In genomic region chr12:117227236-117227635, GRCm38 (mm10) we compare ENCODE assay signal across 15 mouse cellular contexts.
DNase-seq lines count a peak whose midpoint lies in the region; ATAC-seq and TF ChIP-seq lines count a peak whose summit lies in the region.
"Had no signal": no experiment of that assay in that cellular context is flagged by ENCODE, and none has a peak within 500 bp of the region (broad histone marks: within the 10 kb centered on the region; RNA-seq: fewer than 3 reads in every experiment).

No protein-coding gene starts in this region.

- H3K4me3 ChIP-seq in heart, embryonic 12.5 days = no peak overlapping the region
- no peak overlapping the region for H3K4me3 ChIP-seq in stomach, embryonic 16.5 days (replicated peaks; ENCODE audit: low read length)
- H3K4me3 ChIP-seq in stomach, postnatal 0 days (ENCODE audit: low read depth, low read length) = no peak overlapping the region
- no peak overlapping the region for H3K4me3 ChIP-seq in liver, postnatal 0 days (ENCODE audit: low read depth, low read length)
- H3K4me3 ChIP-seq: forebrain, embryonic 10.5 days; limb, embryonic 15.5 days had no signal

- no peak for TF ChIP-seq EP300 in stomach, postnatal 0 days (optimal IDR thresholded peaks at IDR 0.05)
- TF ChIP-seq EP300 in liver, postnatal 0 days (IDR thresholded peaks at IDR 0.05; ENCODE audit: low read depth) = no peak

- H3K4me2 ChIP-seq in heart, embryonic 12.5 days = no peak overlapping the region
- H3K4me2 ChIP-seq in stomach, embryonic 16.5 days (ENCODE audit: low read depth, low read length) = no peak overlapping the region
- H3K4me2 ChIP-seq in stomach, postnatal 0 days (replicated peaks; ENCODE audit: low read depth) = no peak overlapping the region
- H3K4me2 ChIP-seq in liver, postnatal 0 days (ENCODE audit: low read depth, low read length) = no peak overlapping the region
- H3K4me2 ChIP-seq: limb, embryonic 15.5 days had no signal

- WGBS in heart, embryonic 12.5 days = 74% methylated on average over 3 of the region's 3 CpGs
- WGBS in stomach, embryonic 16.5 days = 72% methylated on average over 3 of the region's 3 CpGs
- 58% methylated on average over 3 of the region's 3 CpGs for WGBS in stomach, postnatal 0 days
- 55% methylated on average over 3 of the region's 3 CpGs for WGBS in liver, postnatal 0 days (ENCODE audit: insufficient replicate concordance)

- H3K4me1 ChIP-seq in heart, embryonic 12.5 days (replicated peaks) = peaks cover 14% of the 10 kb centered on the region; the same call in 1 of the 2 replicates
- no peaks in the 10 kb centered on the region for H3K4me1 ChIP-seq in stomach, embryonic 16.5 days (ENCODE audit: control insufficient read depth, insufficient read depth, low read length)
- no peaks in the 10 kb centered on the region for H3K4me1 ChIP-seq in stomach, postnatal 0 days (replicated peaks; ENCODE audit: control insufficient read depth, insufficient read depth)
- peaks cover 6% of the 10 kb centered on the region for H3K4me1 ChIP-seq in liver, postnatal 0 days (ENCODE audit: insufficient read depth)
- H3K4me1 ChIP-seq: limb, embryonic 15.5 days had no signal

- H3K27ac ChIP-seq in heart, embryonic 12.5 days (ENCODE audit: poor library complexity, severe bottlenecking) = no peak overlapping the region
- no peak overlapping the region for H3K27ac ChIP-seq in stomach, embryonic 16.5 days (ENCODE audit: low read length)
- no peak overlapping the region for H3K27ac ChIP-seq in stomach, postnatal 0 days (replicated peaks)
- no peak overlapping the region for H3K27ac ChIP-seq in liver, postnatal 0 days (ENCODE audit: low read depth)
- H3K27ac ChIP-seq: forebrain, embryonic 10.5 days; limb, embryonic 15.5 days had no signal

- no peak overlapping the region for H3K9ac ChIP-seq in heart, embryonic 12.5 days
- H3K9ac ChIP-seq in stomach, embryonic 16.5 days (ENCODE audit: low read length) = no peak overlapping the region
- H3K9ac ChIP-seq in stomach, postnatal 0 days (ENCODE audit: low read length) = no peak overlapping the region
- no peak overlapping the region for H3K9ac ChIP-seq in liver, postnatal 0 days (replicated peaks)
- H3K9ac ChIP-seq: limb, embryonic 15.5 days had no signal

- no peaks in the 10 kb centered on the region for H3K36me3 ChIP-seq in heart, embryonic 12.5 days
- no peaks in the 10 kb centered on the region for H3K36me3 ChIP-seq in stomach, embryonic 16.5 days (ENCODE audit: control insufficient read depth, insufficient read depth, low read length)
- no peaks in the 10 kb centered on the region for H3K36me3 ChIP-seq in stomach, postnatal 0 days (ENCODE audit: control insufficient read depth, insufficient read depth, low read length)
- H3K36me3 ChIP-seq in liver, postnatal 0 days (replicated peaks; ENCODE audit: insufficient read depth, low read length) = no peaks in the 10 kb centered on the region
- H3K36me3 ChIP-seq: limb, embryonic 15.5 days had no signal

- DNase-seq in heart, adult 11 months = peak; percentile 96
- no peak for DNase-seq in stomach, postnatal 0 days (ENCODE audit: low spot score)
- no peak for DNase-seq in liver, postnatal 0 days
- no peak for DNase-seq in gastrocnemius, postnatal 25 days
- DNase-seq in frontal cortex, postnatal 10 days (ENCODE audit: low spot score in 2 of 2) = no peak
- DNase-seq in left cerebral cortex, adult 18-20 months (ENCODE audit: low spot score in 2 of 2) = no peak
- DNase-seq: adrenal gland, adult 8-10 months; cerebellum, adult 9-11 months; right cerebral cortex, postnatal 4 days; thymus, postnatal 4 days had no signal

- no peak for TF ChIP-seq CTCF in stomach, postnatal 0 days (IDR thresholded peaks at IDR 0.05; ENCODE audit: low read depth)
- no peak for TF ChIP-seq CTCF in liver, postnatal 0 days (IDR thresholded peaks at IDR 0.05; ENCODE audit: low read depth)

- ATAC-seq in heart, embryonic 12.5 days (ENCODE audit: insufficient number of reproducible peaks, low FRiP score) = no peak; the same call in 1 of the 2 replicates
- 0 out of 2 replicates have a peak, but pooled peaks have one; percentile 17 for ATAC-seq in stomach, embryonic 16.5 days (ENCODE audit: insufficient read depth, low FRiP score)
- no peak; the same call in 1 of the 2 replicates for ATAC-seq in stomach, postnatal 0 days (ENCODE audit: low FRiP score, low TSS enrichment)
- peak; percentile 59 for ATAC-seq in liver, postnatal 0 days
- ATAC-seq: inflammation-experienced regulatory T-cells, adult 6 months had no signal

- peaks cover 13% of the 10 kb centered on the region; the same call in 1 of the 2 replicates for H3K27me3 ChIP-seq in heart, embryonic 12.5 days (replicated peaks)
- H3K27me3 ChIP-seq in stomach, embryonic 16.5 days (ENCODE audit: control insufficient read depth, insufficient read depth, low read length) = no peaks in the 10 kb centered on the region
- H3K27me3 ChIP-seq in stomach, postnatal 0 days (ENCODE audit: control insufficient read depth, insufficient read depth, low read length) = no peaks in the 10 kb centered on the region
- no peaks in the 10 kb centered on the region for H3K27me3 ChIP-seq in liver, postnatal 0 days (ENCODE audit: insufficient read depth, low read length)
- H3K27me3 ChIP-seq: limb, embryonic 15.5 days had no signal

- H3K9me3 ChIP-seq in heart, embryonic 12.5 days (replicated peaks) = no peaks in the 10 kb centered on the region
- H3K9me3 ChIP-seq in stomach, embryonic 16.5 days (replicated peaks; ENCODE audit: control insufficient read depth, low read length) = no peaks in the 10 kb centered on the region
- no peaks in the 10 kb centered on the region for H3K9me3 ChIP-seq in stomach, postnatal 0 days (ENCODE audit: control insufficient read depth, low read length)
- H3K9me3 ChIP-seq in liver, postnatal 0 days (ENCODE audit: low read length) = no peaks in the 10 kb centered on the region
- H3K9me3 ChIP-seq: forebrain, embryonic 10.5 days; limb, embryonic 15.5 days had no signal

Comparison
In these comparisons a context has a peak if more than half of its experiments do, and no peak if none do; other contexts are left out.
1. ATAC-seq: peak in stomach, embryonic 16.5 days (single experiment) and liver, postnatal 0 days (single experiment); none in heart, embryonic 12.5 days (single experiment) and stomach, postnatal 0 days (single experiment).